Mouse (Mus musculus): ENCODE measurements around the gene Hs2st1.

- no peak for TF ChIP-seq CTCF (IDR thresholded peaks at IDR 0.05; ENCODE audit: insufficient read depth, low read depth, low read length)
- no peak for TF ChIP-seq POLR2A (IDR thresholded peaks at IDR 0.05; ENCODE audit: insufficient read depth, low read depth, low read length)
These were observed 11.9 kb upstream of the Hs2st1 start for GRCm38 (mm10) chr3:144581842-144582241.

Measured in olfactory bulb, adult 2 months (tissue).